Mouse (Mus musculus) spleen, postnatal 36 days (tissue): ENCODE data around the gene Tmem200b.

ENCODE experiments used
- DNase-seq, 2 experiments: peaks; one replicate each; pipeline ENCODE4 v3.0.0; 2022; ENCODE audit warnings: low spot score in 2 of 2, mixed read lengths in 1 of 2

Tmem200b gene

GRCm38 (mm10) chr4:131950657-131951056, 29.1 kb downstream of the Tmem200b start:
- DNase-seq: no peak

DNA sequence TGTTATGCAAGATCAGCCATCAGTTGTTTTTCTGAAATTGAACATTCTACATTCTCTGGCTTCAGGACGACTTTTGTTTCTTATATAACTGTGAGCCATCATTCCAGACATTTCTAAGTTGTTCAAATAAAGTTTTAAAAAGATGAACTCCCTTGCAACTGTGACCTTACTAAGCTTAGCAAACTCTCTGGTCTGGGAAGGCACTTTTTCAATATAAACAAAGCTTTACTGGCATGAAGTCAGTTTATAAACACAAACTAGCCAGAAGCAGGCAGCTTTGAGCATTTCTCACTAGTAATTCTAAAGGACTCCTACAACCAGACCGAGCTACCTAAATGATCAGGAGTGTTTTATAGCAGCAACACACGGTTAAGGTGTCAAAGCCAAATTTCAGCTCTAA, 35.6 kb downstream of the Tmem200b start:
- DNase-seq: no peak

- DNase-seq: no peak
Observed at GRCm38 (mm10) chr4:131968873-131969272, 47.3 kb downstream of the Tmem200b start.

GRCm38 (mm10) chr4:131970244-131970853, 48.8 kb downstream of the Tmem200b start:
- no peak for DNase-seq
